Mouse (Mus musculus) layer of hippocampus, adult 9-11 months (tissue): ENCODE data around the gene Mdh1.
"Not testable (repeated sequence)": the region's sequence is repeated elsewhere in the genome, so short reads cannot be mapped to it uniquely, and the experiment has no call there.

Experiments used
- DNase-seq: peaks from one replicate; pipeline ENCODE4 v3.0.0; 2022

Gene Mdh1

DNA sequence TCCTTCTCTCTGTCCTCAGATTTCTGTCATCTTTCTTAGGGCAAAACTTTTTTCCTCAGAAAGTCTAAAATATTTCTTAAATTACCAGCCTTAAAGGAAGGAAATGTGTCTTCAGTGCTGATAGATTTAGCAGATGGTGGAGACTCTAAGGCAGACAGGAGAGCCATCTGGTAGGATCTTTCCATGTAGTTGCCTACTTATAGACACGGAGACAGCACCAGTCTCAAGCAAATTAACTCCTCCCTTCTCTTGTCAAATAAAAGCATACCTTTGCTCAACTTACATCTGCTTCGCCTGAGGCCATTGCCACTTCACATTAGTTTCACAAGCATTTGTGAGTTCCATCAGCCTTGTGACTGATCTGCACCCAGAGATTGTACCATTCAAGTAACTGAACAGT is 27.1 kb downstream of the Mdh1 start:
- DNase-seq: peak; percentile 67

- no peak for DNase-seq
Observed at GRCm38 (mm10) chr11:21542731-21543130, 29.4 kb downstream of the Mdh1 start.

DNA sequence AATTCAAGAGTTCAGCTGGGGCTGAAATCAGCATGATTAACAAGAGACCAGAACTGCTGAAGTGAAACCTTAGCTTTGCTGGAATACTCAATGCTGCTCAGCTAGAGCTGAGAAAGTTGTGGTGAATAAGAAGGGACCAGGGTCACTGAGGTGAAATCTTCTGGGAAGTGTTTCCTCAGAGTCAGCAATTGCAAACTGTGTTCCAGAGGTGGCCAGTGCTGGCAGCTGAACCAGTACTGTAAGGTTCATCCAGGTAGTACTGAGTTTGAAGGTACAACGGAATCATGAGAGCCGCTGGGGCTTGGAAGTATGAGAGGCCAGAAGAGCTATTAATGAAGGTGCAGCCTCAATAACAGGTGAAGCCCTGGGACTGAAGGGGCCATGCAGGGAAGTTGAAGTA is 31.5 kb downstream of the Mdh1 start:
- DNase-seq: no peak

- no peak for DNase-seq
Observed at GRCm38 (mm10) chr11:21540072-21540471, 32.1 kb downstream of the Mdh1 start.

GRCm38 (mm10) chr11:21530856-21531255 is 41.3 kb downstream of the Mdh1 start:
- DNase-seq: not testable (repeated sequence)

- DNase-seq: no peak
Observed at GRCm38 (mm10) chr11:21528676-21529394, 43.3 kb downstream of the Mdh1 start.

DNA sequence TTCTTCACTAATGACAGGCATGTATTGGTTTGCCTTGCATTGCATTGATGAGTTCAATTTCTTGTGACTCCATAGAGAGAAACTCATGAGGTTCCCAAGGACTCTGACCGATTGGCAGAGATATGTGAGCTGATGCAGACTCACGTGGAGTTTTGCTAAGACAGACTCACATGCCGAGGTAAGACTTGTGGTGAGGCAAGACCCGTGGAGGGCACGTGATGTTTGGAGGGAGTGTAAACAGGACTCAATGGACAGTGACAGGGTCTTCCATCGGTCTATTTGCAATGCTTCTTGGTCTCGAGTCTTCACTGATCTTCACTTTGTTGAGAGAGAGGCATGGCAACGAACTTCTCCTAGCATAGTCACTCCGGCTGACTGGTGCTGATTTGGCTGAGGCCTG is 54.4 kb downstream of the Mdh1 start:
- DNase-seq: no peak

DNA sequence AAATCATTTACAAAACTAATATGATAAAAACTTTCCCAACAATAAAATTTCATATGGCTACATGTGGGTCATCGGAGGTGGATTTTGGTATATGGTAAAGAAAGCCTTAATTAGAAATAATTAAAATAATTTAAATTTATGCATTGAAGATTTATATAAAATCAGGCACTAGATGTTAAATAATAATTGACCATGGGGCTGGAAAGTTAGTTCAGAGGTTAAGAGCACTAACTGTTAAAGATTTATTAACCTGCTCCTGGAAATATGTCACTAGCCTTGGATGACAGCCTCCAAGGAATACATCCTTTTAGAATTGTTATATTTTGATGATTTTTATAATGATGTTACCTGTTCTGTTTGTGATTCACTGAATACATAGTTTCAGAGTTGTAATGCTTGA is 55.8 kb downstream of the Mdh1 start:
- DNase-seq: not testable (repeated sequence)

- DNase-seq: not testable (repeated sequence)
Observed at GRCm38 (mm10) chr11:21510577-21510976, 61.6 kb downstream of the Mdh1 start.

DNA sequence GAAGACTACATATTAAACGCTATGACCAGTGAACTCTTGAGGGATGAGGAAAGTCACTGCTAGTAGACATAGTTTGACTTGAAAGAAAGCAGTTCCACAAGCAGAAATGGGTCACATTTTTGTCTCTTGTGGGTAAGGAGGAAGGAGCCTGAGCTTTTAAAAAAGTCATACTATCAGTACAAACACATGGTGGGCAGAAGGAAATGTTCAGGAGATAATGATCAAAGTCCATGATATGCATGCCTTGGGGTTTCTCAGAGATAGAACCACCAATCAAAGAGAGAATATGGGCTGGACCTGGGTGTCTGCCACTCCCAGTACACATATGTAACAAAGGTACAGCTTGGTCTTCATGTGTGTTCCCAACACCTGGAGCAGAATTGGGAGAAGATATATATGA is 63.5 kb downstream of the Mdh1 start:
- DNase-seq: not testable (repeated sequence)

DNA sequence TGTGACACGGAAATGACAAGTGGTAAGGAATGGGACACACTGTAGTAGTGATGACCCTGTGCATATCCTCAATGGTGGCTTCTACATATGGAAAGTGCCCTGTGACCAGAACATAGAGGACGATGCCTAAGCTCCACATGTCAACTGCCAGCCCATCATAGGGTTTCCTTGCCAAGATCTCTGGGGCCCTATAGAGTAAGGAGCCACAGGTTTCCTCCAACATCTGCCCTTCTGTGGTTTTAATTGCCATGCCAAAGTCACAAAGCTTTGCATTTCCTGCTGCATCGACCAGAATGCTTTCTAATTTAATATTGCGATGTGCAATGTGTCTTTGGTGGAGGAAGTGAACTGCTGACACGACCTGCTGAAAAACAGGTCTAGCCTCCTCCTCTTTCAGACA is 65.1 kb downstream of the Mdh1 start:
- DNase-seq: not testable (repeated sequence)
